Mouse (Mus musculus) embryonic facial prominence, embryonic 15.5 days (tissue): Measurements from ENCODE around the gene Ewsr1. TPM values are rescaled to one million over a fixed set of nuclear protein-coding genes. Genes with fewer than 3 reads are reported as not detected.

Experiments
- ATAC-seq: fragments of 200-750 bp; cut with Nextera tagmentation; 2 replicates; pipeline ENCODE4 v1.8.0; 2017; ENCODE audit warnings: low read depth, moderate TSS enrichment; ENCODE audit not compliant: insufficient number of reproducible peaks, low FRiP score, low TSS enrichment
- H3K27ac ChIP-seq: fragments of 300-500 bp; sonication (generic); replicated peaks from 2 replicates; pipeline ENCODE4 v1.5.1; 2015; ENCODE audit warnings: mild to moderate bottlenecking, inconsistent platforms
- H3K27me3 ChIP-seq: fragments of 300-500 bp; sonication (generic); 2 replicates; pipeline ENCODE4 v1.6.1; 2015; ENCODE audit warnings: inconsistent platforms
- H3K36me3 ChIP-seq: fragments of 300-500 bp; sonication (generic); 2 replicates; pipeline ENCODE4 v1.6.1; 2015; ENCODE audit warnings: mild to moderate bottlenecking, inconsistent platforms
- H3K4me1 ChIP-seq: fragments of 300-500 bp; sonication (generic); 2 replicates; pipeline ENCODE4 v1.6.1; 2015; ENCODE audit warnings: inconsistent platforms
- H3K4me2 ChIP-seq: fragments of 300-500 bp; sonication (generic); replicated peaks from 2 replicates; pipeline ENCODE4 v1.6.1; 2015; ENCODE audit warnings: mild to moderate bottlenecking, inconsistent platforms
- H3K4me3 ChIP-seq: fragments of 300-500 bp; sonication (generic); replicated peaks from 2 replicates; pipeline ENCODE4 v1.5.1; 2015; ENCODE audit warnings: mild to moderate bottlenecking, inconsistent platforms
- H3K9ac ChIP-seq: fragments of 300-500 bp; sonication (generic); 2 replicates; pipeline ENCODE4 v1.6.1; 2015; ENCODE audit warnings: inconsistent platforms
- H3K9me3 ChIP-seq: fragments of 300-500 bp; sonication (generic); replicated peaks from 2 replicates; pipeline ENCODE4 v1.6.1; 2016; ENCODE audit warnings: inconsistent platforms
- WGBS: fragments of 180-500 bp; shearing (Covaris S2); methylation state at CpG from one replicate; pipeline ENCODE4 v1.1.7; 2015; 5-methylcytosine and 5-hydroxymethylcytosine counted together
- polyA plus RNA-seq: library from polyadenylated mRNA; unstranded; fragments of >200 nt; fragmentation: Nextera tagmentation; extraction: Ambion mirVana; gene quantifications from 2 replicates; pipeline ENCODE4 v1.2.1, GENCODE M21; 2015

Ewsr1 gene
- 691 and 729 TPM in 2 replicates for polyA plus RNA-seq

DNA sequence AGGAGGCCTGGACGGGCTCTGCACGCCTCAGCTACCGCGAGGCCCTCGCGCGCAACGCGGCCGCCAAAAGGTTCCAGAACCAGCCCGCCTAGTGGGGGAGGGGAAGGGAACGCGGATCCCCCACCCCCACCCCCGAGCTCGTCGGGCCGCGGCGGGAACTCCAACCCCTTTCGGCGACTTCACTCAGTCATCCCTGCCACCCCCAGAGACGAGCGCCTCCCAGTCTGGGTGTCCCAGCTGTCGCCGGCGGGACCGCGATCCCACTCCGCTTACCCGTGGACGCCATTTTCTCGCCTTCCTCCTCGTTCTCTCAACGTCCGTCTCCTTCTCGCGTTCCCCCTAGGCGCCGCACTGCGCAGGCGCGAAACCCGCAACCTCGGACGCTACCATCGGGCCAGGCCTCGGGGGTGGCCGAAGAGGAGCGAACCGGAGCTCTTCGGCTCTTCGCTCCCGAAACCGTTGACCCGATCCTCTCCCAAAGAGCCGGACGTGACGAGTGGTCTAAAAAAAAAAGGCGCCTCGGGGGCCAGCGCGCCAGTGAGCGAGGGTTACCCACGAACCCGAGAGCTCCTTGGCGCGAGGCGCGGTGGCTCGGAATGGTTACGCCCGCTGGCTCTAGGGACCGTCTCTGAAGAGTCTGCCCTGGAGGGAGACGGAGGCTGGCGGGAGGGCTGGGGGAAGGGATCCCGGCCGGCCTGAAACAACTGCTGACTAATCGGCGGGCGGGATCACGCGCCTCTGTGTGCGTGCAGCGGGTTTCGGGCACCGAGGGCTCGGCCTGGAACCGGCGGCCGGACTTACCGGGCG, at the start of gene Ewsr1, which contains the start of gene Rhbdd3:
Ewsr1 (minus strand) TSS at position 531 of the 807 bp plus-strand sequence.
Rhbdd3 (plus strand) TSS at position 191 of the 807 bp plus-strand sequence.
- H3K36me3 ChIP-seq, result 0 out of 2 replicates have a peak, but pooled peaks cover 6% of the 10 kb centered on the region
- H3K9ac ChIP-seq, result peak within 1 kb of the TSS; percentile 84
- peak within 1 kb of the TSS; percentile 99 for H3K27ac ChIP-seq
- H3K4me1 ChIP-seq, result peaks cover 34% of the 10 kb centered on the region
- H3K27me3 ChIP-seq, result no peaks in the 10 kb centered on the region
- peak; percentile 89 for ATAC-seq
- peak within 1 kb of the TSS; percentile 86 for H3K4me2 ChIP-seq
- no peaks in the 10 kb centered on the region for H3K9me3 ChIP-seq
- H3K4me3 ChIP-seq, result peak within 1 kb of the TSS; percentile 67
- WGBS, result under 1% methylated on average over 88 of the region's 92 CpGs

DNA sequence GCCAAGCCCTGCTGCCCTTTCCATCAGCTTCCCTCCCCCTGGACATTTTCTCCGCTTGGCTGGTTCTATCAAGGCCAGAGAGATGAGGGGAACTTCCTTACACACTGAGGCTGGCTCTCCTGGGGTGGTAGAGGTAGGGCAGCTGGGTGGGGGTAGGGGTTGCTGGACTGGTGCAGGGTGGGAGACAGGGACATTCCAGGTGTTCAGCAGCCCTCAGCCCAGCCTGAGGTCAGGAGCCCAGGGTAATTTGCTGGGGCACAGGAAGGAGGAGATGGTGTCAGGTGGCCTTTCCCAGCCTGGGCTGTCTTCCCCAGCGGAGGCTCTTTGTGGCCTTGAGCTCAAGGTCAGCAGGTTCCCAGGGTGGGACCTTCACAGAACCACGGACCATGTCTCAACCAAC, 46.5 kb upstream of the Ewsr1 start:
- WGBS, result 72% methylated on average over 3 of the region's 3 CpGs
- Histone ChIP-seq H3K4me3 (no peak overlapping the region), H3K36me3 (no peaks in the 10 kb centered on the region), H3K27me3 (no peaks in the 10 kb centered on the region), H3K4me2 (no peak overlapping the region), H3K9ac (no peak overlapping the region), H3K4me1 (peaks cover 32% of the 10 kb centered on the region), H3K9me3 (no peaks in the 10 kb centered on the region), H3K27ac (no peak overlapping the region)
- ATAC-seq, result no peak

DNA sequence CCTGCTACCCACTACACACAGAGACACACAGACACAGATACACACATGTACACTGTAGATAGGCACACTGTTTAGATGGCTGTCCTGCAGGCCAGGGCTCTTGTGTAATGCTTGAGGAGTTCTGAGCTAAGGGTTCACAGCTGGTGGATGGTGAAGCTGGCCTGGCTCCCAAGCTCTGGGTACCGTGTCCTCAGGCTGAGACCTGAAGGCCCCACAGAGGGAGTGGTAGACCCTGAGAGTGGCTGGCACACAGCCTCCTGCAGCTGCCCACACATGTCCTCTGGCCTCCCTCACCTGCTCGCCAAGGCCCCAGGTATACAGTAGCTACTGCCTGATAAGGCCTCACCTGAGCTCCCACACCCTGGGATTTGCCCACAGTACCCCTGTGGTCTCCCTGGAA, 42.9 kb upstream of the Ewsr1 start:
- ATAC-seq, result peak; percentile 55; the same call in 1 of the 2 replicates
- no peak overlapping the region for H3K4me3 ChIP-seq
- no peak overlapping the region for H3K27ac ChIP-seq
- no peak overlapping the region for H3K9ac ChIP-seq
- H3K36me3 ChIP-seq, result no peaks in the 10 kb centered on the region
- WGBS, result 74% methylated on average over 2 of the region's 2 CpGs
- no peaks in the 10 kb centered on the region for H3K9me3 ChIP-seq
- H3K27me3 ChIP-seq, result no peaks in the 10 kb centered on the region
- no peak overlapping the region for H3K4me2 ChIP-seq
- peaks cover 17% of the 10 kb centered on the region for H3K4me1 ChIP-seq

DNA sequence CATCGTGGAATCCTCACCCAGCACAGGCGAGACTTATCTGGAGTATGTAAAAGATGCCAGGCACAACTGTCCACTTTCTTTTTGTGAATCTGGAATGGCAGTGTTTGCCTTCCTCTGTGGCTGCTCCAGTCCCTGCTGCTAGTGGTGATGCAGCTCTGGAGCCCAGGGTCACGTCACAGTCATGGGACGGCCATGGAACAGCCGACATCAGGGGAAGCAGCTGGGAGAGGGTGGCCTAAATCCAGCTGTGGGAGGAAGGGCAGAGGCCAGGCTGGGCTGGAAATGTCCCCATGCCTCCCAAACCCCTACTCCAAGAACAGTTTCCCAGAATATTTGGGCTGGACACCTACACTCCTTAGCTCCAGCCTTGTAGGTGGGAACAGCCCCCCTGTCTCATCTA, 42.2 kb upstream of the Ewsr1 start:
- no peak overlapping the region for H3K4me2 ChIP-seq
- no peaks in the 10 kb centered on the region for H3K9me3 ChIP-seq
- no peak overlapping the region for H3K9ac ChIP-seq
- H3K4me1 ChIP-seq, result peaks cover 17% of the 10 kb centered on the region
- H3K4me3 ChIP-seq, result no peak overlapping the region
- H3K36me3 ChIP-seq, result no peaks in the 10 kb centered on the region
- H3K27me3 ChIP-seq, result no peaks in the 10 kb centered on the region
- no peak overlapping the region for H3K27ac ChIP-seq
- WGBS, result 87% methylated on average over 5 of the region's 5 CpGs
- no peak for ATAC-seq

DNA sequence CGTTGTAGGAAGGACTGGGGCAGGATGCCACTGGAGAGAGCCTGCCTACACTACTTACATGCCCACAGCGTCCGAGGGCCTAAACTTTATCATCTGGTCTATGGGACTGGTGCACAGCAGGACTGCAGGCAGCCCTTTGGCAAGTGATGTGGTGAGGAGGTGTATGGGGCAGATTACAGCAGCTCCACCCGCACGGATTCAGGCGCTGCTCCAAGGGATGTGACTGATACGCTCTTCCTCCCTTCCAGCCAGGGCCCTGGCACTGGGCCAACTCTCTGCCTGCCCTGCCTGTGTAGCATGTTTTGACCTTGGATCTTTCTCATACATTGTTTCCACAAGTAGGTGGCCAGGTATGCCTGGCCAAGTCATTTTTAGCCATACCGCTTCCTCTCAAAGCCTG, 41.6 kb upstream of the Ewsr1 start:
- Histone ChIP-seq H3K4me1 (peaks cover 23% of the 10 kb centered on the region), H3K36me3 (no peaks in the 10 kb centered on the region), H3K27me3 (no peaks in the 10 kb centered on the region), H3K9ac (no peak overlapping the region), H3K9me3 (no peaks in the 10 kb centered on the region), H3K27ac (peak overlapping the region; percentile 30; the same call in 1 of the 2 replicates), H3K4me3 (no peak overlapping the region), H3K4me2 (no peak overlapping the region)
- WGBS, result 33% methylated on average over 8 of the region's 8 CpGs
- no peak for ATAC-seq

DNA sequence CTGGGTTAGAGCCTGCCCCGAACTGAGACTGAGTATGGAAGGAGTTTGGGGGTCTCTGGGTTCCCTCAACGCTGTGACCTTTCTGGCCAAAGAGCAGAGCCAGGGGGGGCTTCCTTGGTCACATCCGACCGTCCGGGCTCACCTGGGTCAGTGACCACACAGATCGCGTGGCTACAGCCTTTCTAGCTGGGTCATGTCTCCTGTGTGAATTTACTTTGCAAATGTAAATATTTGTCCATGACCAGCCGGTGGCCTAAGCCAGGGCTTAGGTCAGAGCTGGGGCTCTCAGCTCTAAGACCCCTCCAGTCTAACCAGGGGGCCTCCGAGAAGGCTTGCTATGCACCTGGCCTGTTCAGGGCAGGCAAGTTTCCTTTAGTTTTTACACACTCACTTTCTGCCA, 40.3 kb upstream of the Ewsr1 start:
- no peak for ATAC-seq
- 80% methylated on average over 9 of the region's 9 CpGs for WGBS

DNA sequence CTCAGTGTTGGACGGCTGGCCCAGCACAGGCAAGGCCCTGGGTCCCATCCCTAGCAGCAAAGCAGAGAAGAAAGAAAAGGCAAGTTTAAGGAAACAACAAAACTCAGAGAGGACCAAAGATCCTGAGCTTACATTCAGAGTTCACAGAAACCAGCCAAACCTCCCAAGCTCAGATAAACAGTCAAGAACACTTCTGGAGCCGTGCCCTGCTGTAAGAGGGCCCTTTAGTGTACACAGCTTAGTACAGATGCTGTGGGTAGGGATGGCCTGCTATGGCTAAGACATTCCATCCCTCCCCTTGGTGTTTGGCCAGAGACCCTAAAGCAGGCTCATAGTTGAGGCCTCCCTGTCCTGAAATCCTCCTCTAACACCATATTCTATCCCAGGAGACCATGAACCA, 39.6 kb upstream of the Ewsr1 start:
- no peak for ATAC-seq
- Histone ChIP-seq H3K4me2 (no peak overlapping the region), H3K27me3 (no peaks in the 10 kb centered on the region)

More for the DNA sequence above, 40.3 kb upstream of the Ewsr1 start:
- Histone ChIP-seq H3K9me3 (no peaks in the 10 kb centered on the region), H3K36me3 (no peaks in the 10 kb centered on the region), H3K27ac (no peak overlapping the region), H3K27me3 (no peaks in the 10 kb centered on the region), H3K4me3 (no peak overlapping the region), H3K4me1 (peaks cover 23% of the 10 kb centered on the region), H3K9ac (no peak overlapping the region), H3K4me2 (no peak overlapping the region)

DNA sequence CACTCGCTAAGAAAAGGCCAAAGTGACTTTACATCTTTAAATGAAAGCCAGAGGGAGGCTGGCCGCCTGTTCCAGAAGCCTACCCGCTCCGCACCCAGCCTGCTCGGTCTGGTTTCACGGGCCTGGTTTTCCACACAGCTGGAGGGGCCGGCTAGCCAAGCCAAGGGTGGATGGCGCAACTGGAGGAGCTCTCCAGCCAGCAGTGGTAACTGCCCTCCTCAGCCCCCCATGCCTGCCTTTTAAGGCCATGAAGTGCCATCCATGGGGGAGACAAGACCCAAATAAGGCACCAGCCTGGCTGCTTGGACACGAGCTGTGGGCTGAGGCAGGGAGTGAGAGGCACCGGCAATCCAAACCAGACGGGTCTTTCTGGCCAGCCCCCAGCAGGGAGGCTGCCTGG, 36.8 kb upstream of the Ewsr1 start:
- 0 out of 2 replicates have a peak overlapping the region, but pooled peaks have one; percentile 17 for H3K27ac ChIP-seq
- H3K4me1 ChIP-seq, result peaks cover 20% of the 10 kb centered on the region
- ATAC-seq, result no peak
- H3K9ac ChIP-seq, result no peak overlapping the region
- 45% methylated on average over 11 of the region's 11 CpGs for WGBS
- no peaks in the 10 kb centered on the region for H3K27me3 ChIP-seq
- no peak overlapping the region for H3K4me3 ChIP-seq
- H3K9me3 ChIP-seq, result no peaks in the 10 kb centered on the region
- no peak overlapping the region for H3K4me2 ChIP-seq
- H3K36me3 ChIP-seq, result no peaks in the 10 kb centered on the region; the same call in 1 of the 2 replicates

More for the DNA sequence above, 39.6 kb upstream of the Ewsr1 start:
- H3K9me3 ChIP-seq, result no peaks in the 10 kb centered on the region
- H3K36me3 ChIP-seq, result no peaks in the 10 kb centered on the region
- no peak overlapping the region for H3K9ac ChIP-seq
- H3K4me1 ChIP-seq, result peaks cover 23% of the 10 kb centered on the region
- H3K27ac ChIP-seq, result peak overlapping the region; percentile 28; the same call in 1 of the 2 replicates
- WGBS, result 72% methylated on average over 2 of the region's 2 CpGs
- no peak overlapping the region for H3K4me3 ChIP-seq

DNA sequence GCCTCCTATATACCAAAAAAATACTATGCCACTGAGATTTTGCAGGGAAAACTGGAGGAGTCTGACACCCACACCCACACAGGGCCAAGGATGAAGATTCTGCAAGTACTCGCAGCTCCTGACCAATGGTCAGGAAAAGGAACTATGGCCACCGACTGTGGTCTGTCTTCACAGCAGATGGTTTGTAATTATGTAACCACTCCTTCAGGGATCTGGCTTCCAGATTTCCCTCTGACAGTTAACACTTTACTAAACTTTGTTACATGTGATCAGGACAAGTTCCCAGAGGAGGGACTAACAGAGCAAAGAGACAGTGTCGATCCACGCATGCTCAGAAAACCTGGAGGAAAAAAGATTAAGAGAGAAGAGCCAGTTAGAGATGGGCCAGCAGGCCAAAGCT, 33.7 kb upstream of the Ewsr1 start:
- no peak overlapping the region for H3K9ac ChIP-seq
- peaks cover 3% of the 10 kb centered on the region; the same call in 1 of the 2 replicates for H3K36me3 ChIP-seq
- H3K9me3 ChIP-seq, result no peaks in the 10 kb centered on the region
- no peak overlapping the region for H3K4me3 ChIP-seq
- ATAC-seq, result no peak
- peaks cover 16% of the 10 kb centered on the region; the same call in 1 of the 2 replicates for H3K4me1 ChIP-seq
- H3K27ac ChIP-seq, result no peak overlapping the region
- WGBS, result 50% methylated on average over 4 of the region's 4 CpGs
- no peaks in the 10 kb centered on the region for H3K27me3 ChIP-seq
- no peak overlapping the region for H3K4me2 ChIP-seq

DNA sequence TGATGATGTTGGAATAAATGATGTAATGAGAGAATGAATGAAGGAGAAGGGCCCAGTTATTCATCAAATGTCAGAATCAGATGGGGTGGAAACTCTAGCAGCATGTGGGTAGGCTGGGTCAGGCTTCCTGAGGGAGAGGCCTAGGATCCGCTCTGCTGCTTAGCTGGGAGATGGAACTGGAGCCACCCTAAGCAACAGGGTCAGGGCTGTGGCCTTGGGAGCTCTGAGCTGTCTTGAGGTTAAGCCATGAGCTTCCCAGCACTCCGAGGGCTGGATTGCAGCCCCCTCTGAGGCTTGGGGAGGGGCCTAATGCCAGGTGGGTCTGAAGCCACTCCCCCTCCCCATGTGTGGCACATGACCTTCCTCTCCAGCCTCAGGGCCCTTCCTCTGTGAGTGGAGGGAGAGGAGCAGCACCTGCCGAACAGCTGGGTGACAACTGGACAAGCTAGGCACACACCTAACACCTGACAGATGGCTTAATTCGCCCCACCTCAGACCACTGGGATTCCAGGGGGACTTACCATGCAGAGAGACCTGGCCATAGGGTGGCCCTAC, 31.1 kb upstream of the Ewsr1 start:
- no peak overlapping the region for H3K9ac ChIP-seq
- 0 out of 2 replicates have a peak, but pooled peaks cover 11% of the 10 kb centered on the region for H3K4me1 ChIP-seq
- no peaks in the 10 kb centered on the region for H3K27me3 ChIP-seq
- no peak overlapping the region for H3K4me2 ChIP-seq
- H3K9me3 ChIP-seq, result no peaks in the 10 kb centered on the region
- H3K4me3 ChIP-seq, result no peak overlapping the region
- WGBS, result 56% methylated on average over 4 of the region's 4 CpGs
- H3K27ac ChIP-seq, result no peak overlapping the region
- H3K36me3 ChIP-seq, result peaks cover 3% of the 10 kb centered on the region; the same call in 1 of the 2 replicates
- ATAC-seq, result no peak

DNA sequence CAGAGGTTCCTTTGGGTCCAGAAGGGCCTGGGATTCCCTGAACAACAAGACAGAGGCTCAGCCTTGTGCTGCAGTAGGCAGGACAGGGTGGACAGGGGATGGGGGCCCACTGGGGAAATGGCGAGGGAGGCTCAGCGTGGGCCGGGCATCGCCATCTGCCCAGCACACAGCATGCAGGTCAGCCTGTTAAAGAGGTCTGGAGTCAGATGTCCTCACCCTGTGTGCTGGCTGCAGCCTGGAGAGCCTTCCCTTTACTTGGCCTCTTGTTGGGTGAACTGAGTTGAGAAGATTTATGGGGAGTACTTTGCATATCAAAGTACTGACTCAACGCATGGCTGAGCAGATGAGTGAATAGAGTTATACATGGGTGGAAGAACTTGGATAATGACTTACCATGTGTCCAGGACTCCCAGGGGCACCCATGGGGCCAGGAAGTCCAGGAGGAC, 30.0 kb upstream of the Ewsr1 start:
- Histone ChIP-seq H3K27ac (no peak overlapping the region), H3K27me3 (no peaks in the 10 kb centered on the region), H3K4me2 (no peak overlapping the region), H3K9ac (no peak overlapping the region), H3K4me1 (0 out of 2 replicates have a peak, but pooled peaks cover 11% of the 10 kb centered on the region), H3K4me3 (no peak overlapping the region), H3K36me3 (peaks cover 3% of the 10 kb centered on the region; the same call in 1 of the 2 replicates), H3K9me3 (no peaks in the 10 kb centered on the region)
- no peak for ATAC-seq
- 59% methylated on average over 5 of the region's 5 CpGs for WGBS
